Mouse (Mus musculus) hindbrain, embryonic 10.5 days (tissue): ENCODE data around the gene Vars. TPM values are rescaled to one million over a fixed set of nuclear protein-coding genes. Genes with fewer than 3 reads are reported as not detected.
A peak's percentile ranks its signal among the peaks of the same experiment; 100 is the strongest.
"Not testable (repeated sequence)": the region's sequence is repeated elsewhere in the genome, so short reads cannot be mapped to it uniquely, and the experiment has no call there.

ENCODE experiments used
- DNase-seq: peaks from one replicate; pipeline ENCODE4 v3.0.0-alpha.2; 2017; ENCODE audit warnings: low spot score
- H3K27ac ChIP-seq: fragments of 300-500 bp; sonication (generic); 2 replicates; pipeline ENCODE4 v1.5.1; 2016; ENCODE audit warnings: mild to moderate bottlenecking, moderate library complexity
- H3K27me3 ChIP-seq: fragments of 300-500 bp; sonication (generic); 2 replicates; pipeline ENCODE4 v1.6.1; 2016; ENCODE audit warnings: mild to moderate bottlenecking; ENCODE audit not compliant: poor library complexity, insufficient read depth, severe bottlenecking
- H3K36me3 ChIP-seq: fragments of 300-500 bp; sonication (generic); 2 replicates; pipeline ENCODE4 v1.6.1; 2016; ENCODE audit warnings: mild to moderate bottlenecking, moderate library complexity
- H3K4me1 ChIP-seq: fragments of 300-500 bp; sonication (generic); replicated peaks from 2 replicates; pipeline ENCODE4 v1.6.1; 2016; ENCODE audit warnings: mild to moderate bottlenecking
- H3K4me3 ChIP-seq: fragments of 300-500 bp; sonication (generic); 2 replicates; pipeline ENCODE4 v1.5.1; 2016; ENCODE audit warnings: mild to moderate bottlenecking, moderate library complexity
- H3K9me3 ChIP-seq: fragments of 300-500 bp; sonication (generic); 2 replicates; pipeline ENCODE4 v1.6.1; 2016; ENCODE audit warnings: mild to moderate bottlenecking, moderate library complexity
- WGBS: fragments of 180-500 bp; shearing (Covaris S2); methylation state at CpG from one replicate; pipeline ENCODE4 v1.1.7; 2016; 5-methylcytosine and 5-hydroxymethylcytosine counted together
- polyA plus RNA-seq: library from polyadenylated mRNA; unstranded; fragments of >200 nt; fragmentation: Nextera tagmentation; extraction: Ambion mirVana; gene quantifications from 2 replicates; pipeline ENCODE4 v1.2.1, GENCODE M21; 2016

Vars gene
- polyA plus RNA-seq, 1 experiment from 2014 or later, result 176 TPM

DNA sequence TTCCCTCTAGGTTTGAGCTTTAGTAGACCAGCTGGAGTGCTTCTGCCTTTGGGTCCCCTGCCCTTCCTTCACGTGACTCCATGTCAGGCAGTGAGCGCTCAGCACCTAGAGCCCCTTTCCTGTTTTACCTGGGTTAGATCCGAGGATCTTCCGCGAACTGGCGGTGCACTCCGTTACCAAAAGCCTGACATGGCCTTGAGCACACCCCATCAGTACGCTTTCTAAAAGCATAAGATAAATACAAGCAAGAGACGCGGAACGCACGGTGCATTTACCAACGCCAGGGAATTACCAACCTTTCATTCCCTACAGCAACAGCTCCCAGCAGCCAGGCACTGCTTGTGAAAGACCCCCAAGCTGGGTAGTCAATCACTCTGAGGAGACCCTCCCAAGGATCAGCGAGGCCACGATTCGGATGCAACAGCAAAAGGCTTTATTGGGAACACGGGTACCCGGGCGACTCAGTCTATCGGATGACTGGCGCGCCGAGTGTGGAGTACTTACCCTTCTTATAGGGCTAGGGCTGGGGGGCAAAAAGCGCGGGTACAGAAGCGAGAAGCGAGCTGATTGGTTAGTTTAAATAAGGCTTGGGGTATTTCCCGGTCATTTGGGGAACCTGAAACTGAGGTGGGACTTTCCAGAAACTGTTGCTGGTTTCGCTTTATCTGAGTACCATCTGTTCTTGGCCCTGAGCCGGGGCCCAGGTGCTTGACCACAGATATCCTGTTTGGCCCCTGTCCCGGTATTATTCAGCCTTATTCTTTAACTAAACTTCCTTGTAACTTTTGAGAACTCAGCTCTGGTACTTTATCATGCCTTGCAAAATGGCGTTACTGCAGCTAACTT lies 693 bp upstream of the Vars start:
- Histone ChIP-seq H3K36me3 (peaks cover 64% of the 10 kb centered on the region), H3K4me3 (peak overlapping the region; percentile 89), H3K27ac (peak overlapping the region; percentile 95), H3K4me1 (peaks cover 69% of the 10 kb centered on the region)
- peak; percentile 39 for DNase-seq
- H3K27me3 ChIP-seq, H3K9me3 ChIP-seq: not testable (repeated sequence)
- WGBS, result 24% methylated on average over 30 of the region's 32 CpGs

GRCm38 (mm10) chr17:35001452-35002152 lies 815 bp downstream of the Vars start:
- H3K27me3 ChIP-seq, result no peaks in the 10 kb centered on the region
- peak overlapping the region; percentile 95 for H3K27ac ChIP-seq
- peaks cover 66% of the 10 kb centered on the region for H3K36me3 ChIP-seq
- H3K4me1 ChIP-seq, result peaks cover 66% of the 10 kb centered on the region
- no peak for DNase-seq
- H3K4me3 ChIP-seq, result peak overlapping the region; percentile 89
- under 1% methylated on average over 35 of the region's 35 CpGs for WGBS
- no peaks in the 10 kb centered on the region for H3K9me3 ChIP-seq

- Histone ChIP-seq H3K9me3 (no peaks in the 10 kb centered on the region), H3K27ac (peak overlapping the region; percentile 95), H3K27me3 (no peaks in the 10 kb centered on the region), H3K4me1 (peaks cover 59% of the 10 kb centered on the region), H3K36me3 (peaks cover 66% of the 10 kb centered on the region), H3K4me3 (peak overlapping the region; percentile 89)
- DNase-seq, result no peak
- 20% methylated on average over 12 of the region's 12 CpGs for WGBS
Observed at GRCm38 (mm10) chr17:35002153-35002865, 1.5 kb downstream of the Vars start.

DNA sequence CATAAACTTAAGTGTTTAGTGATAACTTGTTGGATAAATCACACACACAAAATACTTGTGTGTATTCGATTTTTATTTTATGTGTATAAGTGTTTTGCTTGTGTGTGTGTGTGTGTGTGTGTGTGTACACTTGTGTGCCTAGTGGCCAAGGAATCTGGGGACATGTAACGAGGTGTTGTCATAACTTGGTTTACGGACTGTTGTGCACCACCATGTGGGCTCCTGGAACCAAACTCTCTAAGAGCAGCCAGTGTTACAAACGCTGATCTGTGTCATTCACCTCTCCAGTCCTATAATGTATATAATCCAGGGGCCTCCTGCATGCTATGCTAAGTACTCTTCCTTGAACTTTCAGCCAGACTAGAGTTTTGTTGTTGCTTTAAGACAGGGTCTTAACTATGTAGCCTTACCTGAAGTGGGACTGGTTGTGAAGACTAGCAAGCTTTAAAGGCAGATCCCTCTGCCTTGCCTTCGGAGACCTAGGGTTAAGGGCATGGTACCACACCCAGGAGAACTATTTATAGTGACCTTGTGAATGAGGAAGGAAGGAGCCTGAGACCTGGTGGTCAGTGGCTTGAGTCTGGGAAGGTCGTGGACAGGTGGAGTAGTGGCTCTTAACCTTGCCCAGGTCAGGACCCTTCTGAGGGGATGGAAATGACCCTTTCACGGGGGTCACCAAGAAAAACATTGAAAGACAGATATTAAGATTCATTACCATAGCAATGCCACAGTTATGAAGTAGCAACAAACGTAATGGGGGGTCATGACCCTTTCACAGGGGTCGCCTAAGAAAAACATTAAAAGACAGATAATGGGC lies 2.4 kb downstream of the Vars start:
- 0 out of 2 replicates have a peak overlapping the region, but pooled peaks have one; percentile 95 for H3K27ac ChIP-seq
- WGBS, result 78% methylated on average over 9 of the region's 9 CpGs
- H3K27me3 ChIP-seq, result no peaks in the 10 kb centered on the region
- DNase-seq, result no peak
- peaks cover 53% of the 10 kb centered on the region for H3K4me1 ChIP-seq
- H3K9me3 ChIP-seq, result no peaks in the 10 kb centered on the region
- H3K4me3 ChIP-seq, result peak overlapping the region; percentile 89
- H3K36me3 ChIP-seq, result peaks cover 66% of the 10 kb centered on the region

DNA sequence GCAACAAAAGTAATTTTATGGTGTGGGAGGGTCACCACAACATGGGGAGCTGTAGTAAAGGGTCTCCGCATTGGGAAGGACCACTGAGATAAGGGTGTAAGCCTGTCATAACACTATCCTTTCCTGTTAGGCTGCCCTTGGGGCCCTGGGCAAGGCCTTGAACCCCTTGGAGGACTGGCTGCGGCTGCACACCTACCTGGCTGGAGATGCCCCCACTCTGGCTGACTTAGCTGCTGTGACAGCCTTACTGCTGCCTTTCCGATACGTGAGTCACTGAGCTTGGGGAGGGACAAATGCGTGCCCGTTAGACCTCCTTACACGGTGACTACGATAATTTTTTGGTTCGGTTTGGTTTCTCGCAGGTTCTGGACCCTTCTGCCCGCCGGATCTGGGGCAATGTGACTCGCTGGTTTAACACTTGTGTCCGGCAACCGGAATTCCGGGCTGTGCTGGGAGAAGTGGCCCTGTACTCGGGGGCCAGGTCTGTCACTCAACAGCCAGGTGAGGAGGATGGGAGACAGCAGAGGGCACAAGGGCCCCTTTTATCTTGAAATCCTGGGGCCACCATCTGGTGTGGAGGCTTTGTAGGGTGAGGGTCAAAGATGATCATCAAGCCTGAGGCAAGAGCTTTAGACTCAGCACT lies 3.4 kb downstream of the Vars start:
- Histone ChIP-seq H3K9me3 (no peaks in the 10 kb centered on the region), H3K4me1 (peaks cover 43% of the 10 kb centered on the region), H3K27ac (no peak overlapping the region), H3K27me3 (no peaks in the 10 kb centered on the region), H3K36me3 (peaks cover 66% of the 10 kb centered on the region), H3K4me3 (no peak overlapping the region)
- DNase-seq, result no peak
- 95% methylated on average over 17 of the region's 17 CpGs for WGBS

- 0 out of 2 replicates have a peak overlapping the region, but pooled peaks have one; percentile 1 for H3K4me3 ChIP-seq
- no peaks in the 10 kb centered on the region for H3K27me3 ChIP-seq
- no peak overlapping the region for H3K27ac ChIP-seq
- DNase-seq, result no peak
- H3K4me1 ChIP-seq, result peaks cover 34% of the 10 kb centered on the region
- H3K36me3 ChIP-seq, result peaks cover 74% of the 10 kb centered on the region
- 92% methylated on average over 10 of the region's 10 CpGs for WGBS
- no peaks in the 10 kb centered on the region for H3K9me3 ChIP-seq
Observed at GRCm38 (mm10) chr17:35005158-35005557, 4.4 kb downstream of the Vars start.

DNA sequence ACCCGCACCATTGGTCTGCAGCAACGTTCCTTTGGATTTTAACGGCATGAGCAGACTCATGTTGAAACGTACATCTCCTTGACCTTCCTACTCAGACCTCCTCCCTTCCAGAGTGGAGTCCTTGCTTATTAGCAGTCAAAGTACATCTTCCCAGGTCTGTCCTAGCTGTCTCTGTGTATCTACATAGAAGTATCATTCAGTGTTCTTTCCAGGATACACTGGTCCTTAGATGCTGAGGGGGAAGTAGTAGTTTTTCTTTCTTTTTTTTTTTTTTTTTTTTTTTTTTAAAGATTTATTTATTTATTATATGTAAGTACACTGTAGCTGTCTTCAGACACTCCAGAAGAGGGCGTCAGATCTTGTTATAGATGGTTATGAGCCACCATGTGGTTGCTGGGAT lies 5.1 kb downstream of the Vars start:
- WGBS, result 96% methylated on average over 5 of the region's 5 CpGs

GRCm38 (mm10) chr17:35007387-35007991 lies 6.7 kb downstream of the Vars start:
- no peak for DNase-seq
- H3K4me1 ChIP-seq, result peaks cover 18% of the 10 kb centered on the region
- no peaks in the 10 kb centered on the region for H3K9me3 ChIP-seq
- H3K36me3 ChIP-seq, result peaks cover 95% of the 10 kb centered on the region
- H3K27ac ChIP-seq, result no peak overlapping the region
- H3K27me3 ChIP-seq, result no peaks in the 10 kb centered on the region
- 93% methylated on average over 7 of the region's 7 CpGs for WGBS
- no peak overlapping the region for H3K4me3 ChIP-seq

More for the DNA sequence above, 5.1 kb downstream of the Vars start:
- H3K9me3 ChIP-seq, H3K27ac ChIP-seq, H3K27me3 ChIP-seq, H3K4me3 ChIP-seq, DNase-seq: not testable (repeated sequence)
- H3K4me1 ChIP-seq, result peaks cover 30% of the 10 kb centered on the region
- peaks cover 81% of the 10 kb centered on the region for H3K36me3 ChIP-seq

GRCm38 (mm10) chr17:35009586-35009985 lies 8.8 kb downstream of the Vars start:
- 93% methylated on average over 7 of the region's 7 CpGs for WGBS
- Histone ChIP-seq H3K4me1 (no peaks in the 10 kb centered on the region), H3K27me3 (no peaks in the 10 kb centered on the region), H3K36me3 (peaks cover 98% of the 10 kb centered on the region), H3K4me3 (no peak overlapping the region), H3K9me3 (no peaks in the 10 kb centered on the region), H3K27ac (no peak overlapping the region)
- DNase-seq, result no peak

DNA sequence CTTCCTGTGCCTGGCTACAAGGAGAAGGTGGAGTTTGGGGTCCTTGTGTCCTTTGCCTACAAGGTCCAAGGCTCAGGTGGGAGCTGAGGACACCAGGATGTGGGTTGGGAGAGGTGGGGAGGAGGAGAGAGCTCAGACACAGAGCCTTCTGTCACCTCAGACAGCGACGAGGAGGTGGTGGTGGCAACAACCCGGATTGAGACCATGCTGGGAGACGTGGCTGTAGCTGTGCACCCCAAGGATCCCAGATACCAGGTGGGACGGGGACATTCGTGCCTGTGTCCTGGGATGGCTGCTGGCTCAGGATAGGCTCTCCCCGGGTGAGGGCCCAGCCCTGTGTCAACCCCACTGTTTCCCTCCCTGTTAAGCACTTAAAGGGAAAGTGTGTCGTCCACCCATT lies 10.7 kb downstream of the Vars start:
- Histone ChIP-seq H3K36me3 (peaks cover 100% of the 10 kb centered on the region), H3K27me3 (no peaks in the 10 kb centered on the region), H3K4me3 (0 out of 2 replicates have a peak overlapping the region, but pooled peaks have one; percentile 4), H3K27ac (no peak overlapping the region), H3K4me1 (no peaks in the 10 kb centered on the region), H3K9me3 (no peaks in the 10 kb centered on the region)
- 95% methylated on average over 8 of the region's 8 CpGs for WGBS
- DNase-seq, result no peak

DNA sequence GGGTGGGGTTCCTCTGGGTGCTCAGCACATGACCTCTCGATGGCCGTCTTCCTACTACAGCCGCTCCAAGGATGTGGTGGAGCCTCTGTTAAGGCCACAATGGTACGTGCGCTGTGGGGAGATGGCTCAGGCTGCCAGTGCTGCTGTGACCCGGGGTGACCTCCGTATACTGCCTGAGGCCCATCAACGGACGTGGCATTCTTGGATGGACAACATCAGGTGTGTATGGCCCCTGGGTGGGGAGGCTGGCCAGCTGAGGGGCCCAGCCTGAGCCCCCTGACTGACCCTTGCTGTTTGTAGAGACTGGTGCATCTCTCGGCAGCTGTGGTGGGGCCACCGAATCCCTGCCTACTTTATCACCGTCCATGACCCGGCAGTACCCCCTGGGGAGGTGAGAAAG lies 11.6 kb downstream of the Vars start:
- WGBS, result 90% methylated on average over 13 of the region's 13 CpGs
- H3K9me3 ChIP-seq, result no peaks in the 10 kb centered on the region

More for the DNA sequence above, 11.6 kb downstream of the Vars start:
- Histone ChIP-seq H3K4me3 (no peak overlapping the region), H3K4me1 (no peaks in the 10 kb centered on the region), H3K36me3 (peaks cover 100% of the 10 kb centered on the region), H3K27me3 (no peaks in the 10 kb centered on the region), H3K27ac (no peak overlapping the region)
- DNase-seq, result no peak
